Mouse (Mus musculus) kidney, postnatal 25 days (tissue): ENCODE data around the gene Siglec1.
"Not testable (repeated sequence)": the region's sequence is repeated elsewhere in the genome, so short reads cannot be mapped to it uniquely, and the experiment has no call there.

Experiments
- DNase-seq, 2 experiments: peaks; one replicate each; pipeline ENCODE4 v3.0.0; 2021; ENCODE audit warnings: mixed read lengths in 2 of 2

Siglec1 gene

GRCm38 (mm10) chr2:131086667-131087390, at the start of gene Siglec1:
Siglec1 (minus strand) TSS chr2:131086765.
- DNase-seq = no peak

GRCm38 (mm10) chr2:131135521-131136139, 49.1 kb upstream of the Siglec1 start:
- no peak for DNase-seq

- DNase-seq = no peak
Observed at GRCm38 (mm10) chr2:131134826-131135400, 48.3 kb upstream of the Siglec1 start.

GRCm38 (mm10) chr2:131134381-131134780, 47.8 kb upstream of the Siglec1 start:
- peak; percentile 62 to 84 for DNase-seq

DNA sequence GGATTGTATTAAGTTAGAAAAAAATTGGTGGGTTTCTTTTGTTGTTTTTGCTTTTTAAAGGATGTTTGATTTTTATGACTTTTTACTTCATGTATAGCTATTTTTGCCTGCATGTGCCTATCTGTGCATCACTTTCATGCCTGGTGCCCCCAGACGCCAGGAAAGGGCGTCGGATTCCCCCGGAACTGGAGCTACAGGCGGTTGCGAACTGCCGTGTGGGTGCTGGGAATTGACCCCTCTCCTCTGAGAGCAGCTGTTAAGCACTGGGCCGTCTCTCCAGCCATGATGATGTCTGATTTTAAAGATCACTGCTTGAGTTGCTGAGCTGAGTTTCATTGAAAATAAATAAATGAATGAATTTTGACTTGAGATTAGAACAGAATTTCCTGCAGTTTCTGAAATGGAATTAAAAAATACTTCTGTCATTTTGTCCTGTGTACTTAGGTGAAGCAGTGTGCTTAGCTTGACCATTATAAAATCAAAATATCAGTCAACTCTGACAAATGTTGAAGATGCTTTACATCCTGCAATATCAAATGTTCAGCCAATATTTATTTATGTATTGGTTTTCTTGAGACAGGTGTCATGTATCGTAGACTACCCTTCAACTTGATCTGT, 46.5 kb upstream of the Siglec1 start, which contains the start of gene Gm11037:
Gm11037 (plus strand) TSS at position 568 of the 618 bp plus-strand sequence.
- DNase-seq = no peak

- DNase-seq = no peak
Observed at GRCm38 (mm10) chr2:131132111-131132888, 45.7 kb upstream of the Siglec1 start.

DNA sequence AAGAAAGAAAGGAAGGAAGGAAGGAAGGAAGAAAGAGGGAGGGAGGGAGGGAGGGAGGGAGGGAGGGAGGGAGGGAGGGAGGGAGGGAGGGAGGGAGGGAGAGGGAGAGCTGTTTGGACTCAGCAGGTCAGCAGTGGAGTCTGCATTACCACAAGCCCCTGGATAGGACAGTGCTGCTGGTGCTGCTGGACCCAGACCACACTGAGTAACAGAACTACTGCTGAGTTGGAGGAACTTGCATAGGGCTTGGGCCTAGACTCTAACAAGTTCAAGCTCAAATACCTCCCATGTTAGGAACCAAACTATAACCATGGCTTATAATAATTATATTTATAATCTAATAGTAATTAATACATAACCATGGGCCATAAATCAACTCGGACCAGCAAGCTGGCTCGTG, 44.3 kb upstream of the Siglec1 start:
- no peak for DNase-seq

DNA sequence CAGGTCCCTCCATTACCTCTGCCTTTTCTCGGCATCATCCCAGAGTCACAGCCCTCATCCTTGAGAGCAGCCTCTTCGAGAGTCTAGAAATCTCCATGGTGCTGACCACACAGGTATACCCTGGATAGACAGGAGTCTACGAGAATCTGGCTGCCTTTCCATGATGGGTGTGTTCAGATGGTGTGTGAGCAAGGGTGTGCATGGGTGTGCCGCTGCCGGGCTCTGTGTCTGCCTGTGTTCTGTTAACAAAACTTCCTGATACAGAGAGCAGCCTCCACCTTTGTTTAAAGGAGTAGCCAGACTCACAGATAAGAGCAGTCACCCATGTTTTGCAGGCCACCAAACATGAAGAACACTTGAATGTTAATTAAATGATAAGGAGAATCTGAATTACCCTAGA, 43.3 kb upstream of the Siglec1 start:
- no peak for DNase-seq

GRCm38 (mm10) chr2:131128636-131129157, 42.1 kb upstream of the Siglec1 start:
- no peak for DNase-seq

DNA sequence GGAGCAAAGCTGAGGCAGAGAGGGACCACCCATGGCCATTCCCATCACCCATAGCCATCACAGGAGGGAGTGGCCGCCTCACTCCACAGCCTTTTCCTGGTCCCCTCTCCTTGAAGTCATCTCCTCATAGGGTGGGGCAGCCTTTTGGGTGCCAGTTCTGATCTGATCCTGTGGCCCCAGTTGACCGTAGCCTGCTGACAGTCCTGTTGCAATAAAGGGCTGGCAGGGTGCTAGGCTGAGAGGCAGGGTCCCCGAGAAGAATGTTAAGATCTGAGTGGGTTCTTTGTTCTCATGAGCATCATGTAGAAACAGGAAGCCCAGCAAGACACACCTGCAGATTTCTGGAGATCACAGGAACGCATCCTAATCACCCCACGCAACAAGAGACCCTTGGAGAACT, 41.6 kb upstream of the Siglec1 start:
- DNase-seq = no peak

- peak; percentile 65 to 82 for DNase-seq
Observed at GRCm38 (mm10) chr2:131127161-131127730, 40.7 kb upstream of the Siglec1 start, which contains the start of gene Hspa12b. Hspa12b (plus strand) TSS chr2:131127280.

- DNase-seq = no peak
Observed at GRCm38 (mm10) chr2:131125964-131126815, 39.6 kb upstream of the Siglec1 start.

DNA sequence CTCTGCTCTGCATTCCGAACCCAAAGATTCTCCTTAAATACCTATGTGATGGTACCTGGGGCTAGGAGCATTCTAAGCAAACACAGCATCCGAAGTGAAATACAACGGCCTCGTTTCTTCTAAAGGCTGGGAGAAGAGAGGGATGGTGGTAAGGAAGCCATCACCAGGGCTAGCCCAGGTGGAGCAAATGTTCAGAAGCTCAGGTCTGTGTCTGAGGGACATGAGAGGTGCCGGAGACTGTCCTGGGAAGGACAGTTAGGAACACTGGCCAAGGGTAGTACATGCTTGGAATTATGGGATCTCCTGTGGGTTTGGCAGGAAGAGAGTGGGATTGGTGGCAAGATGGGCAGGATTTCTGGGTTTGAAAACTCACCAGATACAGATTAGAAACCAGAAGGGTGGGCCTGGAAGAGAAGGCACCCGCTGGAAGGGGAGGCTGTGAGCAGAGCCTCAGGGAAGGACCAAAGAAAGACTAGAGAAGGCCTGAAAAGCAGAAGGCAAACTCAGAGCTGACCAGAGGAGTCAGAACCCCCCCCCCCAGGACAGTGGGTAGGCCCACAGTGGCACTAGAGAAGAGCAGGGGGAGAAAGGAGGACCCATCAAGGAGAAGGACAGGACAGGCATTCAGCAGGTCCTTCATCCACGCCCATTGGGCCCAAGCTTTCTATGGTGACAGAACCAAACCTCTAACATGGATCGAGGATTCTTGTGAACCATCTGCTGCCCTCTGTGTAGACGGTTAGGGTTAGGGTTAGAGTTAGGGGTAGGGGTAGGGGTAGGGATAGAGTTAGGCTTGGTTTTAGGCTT, 38.8 kb upstream of the Siglec1 start:
- no peak for DNase-seq

DNA sequence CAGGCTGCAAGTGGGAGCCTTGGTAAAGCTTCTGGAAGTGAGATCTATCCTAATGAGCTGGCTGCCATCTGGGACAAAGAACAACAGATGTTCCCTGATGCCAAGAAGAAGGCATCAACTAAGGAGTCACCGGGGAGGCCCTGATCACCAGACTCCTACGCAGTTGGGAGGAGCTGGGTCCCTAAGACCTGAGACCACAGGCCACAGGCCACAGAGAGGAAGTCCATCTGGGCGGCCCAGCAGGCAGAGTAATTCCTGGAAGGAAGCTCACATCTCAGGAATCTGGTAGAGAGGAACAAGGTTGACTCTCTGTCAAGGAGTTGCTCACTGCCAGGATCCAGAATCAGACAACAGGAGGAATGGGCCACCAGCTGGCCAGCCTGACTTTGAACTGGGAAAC, 37.6 kb upstream of the Siglec1 start:
- peak; percentile 40 to 72 for DNase-seq

- DNase-seq = no peak
Observed at GRCm38 (mm10) chr2:131118968-131119574, 32.5 kb upstream of the Siglec1 start.

DNA sequence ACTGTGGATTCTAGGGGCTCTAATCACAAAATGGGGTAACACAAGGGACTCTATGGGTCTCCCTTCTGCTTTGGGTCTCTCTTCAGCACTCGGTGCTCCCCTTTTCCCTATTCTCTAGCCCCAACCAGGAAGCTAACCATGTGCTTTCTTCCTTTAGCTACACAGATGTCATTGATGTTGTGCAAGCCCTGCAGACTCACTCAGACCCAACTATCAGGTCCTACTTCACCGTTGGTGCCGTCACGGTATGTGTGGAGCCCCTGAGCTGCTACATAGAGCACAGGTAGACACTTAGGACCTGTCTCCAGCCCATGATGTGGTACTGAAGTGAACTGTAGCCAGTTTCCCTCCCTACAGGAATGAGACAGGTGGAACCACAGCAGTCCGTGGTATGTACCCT, 19.4 kb upstream of the Siglec1 start:
- no peak for DNase-seq

- DNase-seq = not testable (repeated sequence)
Observed at GRCm38 (mm10) chr2:131105061-131105460, 18.5 kb upstream of the Siglec1 start.

DNA sequence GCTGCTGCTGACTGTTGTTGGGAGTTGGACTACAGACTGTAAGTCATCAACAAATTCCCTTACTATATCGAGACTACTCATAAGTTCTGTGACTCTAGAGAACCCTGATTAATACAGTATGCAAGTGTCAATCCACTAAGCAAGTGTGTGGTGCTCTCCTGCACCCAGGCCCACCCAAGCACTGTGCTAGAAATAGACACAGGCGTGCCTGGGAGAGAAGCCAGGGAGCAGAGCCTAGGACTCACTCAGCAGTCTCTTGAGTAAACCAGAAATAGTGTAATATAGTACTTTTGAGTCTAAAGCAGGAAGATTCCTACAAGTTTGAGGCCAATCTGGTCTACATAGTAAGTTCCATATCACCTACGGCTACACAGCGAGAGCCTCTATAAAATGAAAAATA, 17.5 kb upstream of the Siglec1 start:
- no peak for DNase-seq

GRCm38 (mm10) chr2:131101530-131101929, 15.0 kb upstream of the Siglec1 start:
- no peak for DNase-seq

DNA sequence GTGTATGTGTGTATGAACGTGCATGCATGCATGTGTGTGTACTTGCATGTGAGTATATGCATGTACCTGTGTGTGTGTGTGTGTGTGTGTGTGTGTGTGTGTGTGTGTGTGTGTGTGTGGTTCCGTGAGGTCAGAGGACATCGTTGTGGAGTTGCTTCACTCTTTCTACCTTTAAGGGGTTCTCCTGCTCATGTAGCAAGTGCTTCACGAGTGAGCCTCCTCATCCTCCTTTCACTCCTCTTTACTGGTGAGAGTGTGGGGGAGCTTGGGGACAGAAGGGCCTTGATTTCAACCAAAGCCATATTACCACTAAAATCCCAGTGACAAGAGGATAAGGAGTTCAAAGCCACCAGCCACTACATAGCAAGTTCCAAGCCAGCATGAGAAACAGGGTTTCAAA, 10.5 kb upstream of the Siglec1 start:
- DNase-seq = no peak
